Mouse (Mus musculus) neural tube, embryonic 14.5 days (tissue): ENCODE results near the gene Zcchc2. TPM values are rescaled to one million over a fixed set of nuclear protein-coding genes. Genes with fewer than 3 reads are reported as not detected.
A peak's percentile ranks its signal among the peaks of the same experiment; 100 is the strongest.

Experiments
- ATAC-seq: fragments of 200-750 bp; cut with Nextera tagmentation; 2 replicates; pipeline ENCODE4 v1.8.0; 2017; ENCODE audit warnings: low read depth, mild to moderate bottlenecking, moderate TSS enrichment, moderate library complexity
- H3K27ac ChIP-seq: fragments of 300-500 bp; sonication (generic); 2 replicates; pipeline ENCODE4 v1.5.1; 2014; ENCODE audit warnings: low read depth, mild to moderate bottlenecking, control low read depth, low read length, moderate library complexity, mixed read lengths
- H3K27me3 ChIP-seq: fragments of 300-500 bp; sonication (generic); 2 replicates; pipeline ENCODE4 v1.6.1; 2014; ENCODE audit warnings: low read length; ENCODE audit not compliant: control insufficient read depth, insufficient read depth
- H3K36me3 ChIP-seq: fragments of 300-500 bp; sonication (generic); 2 replicates; pipeline ENCODE4 v1.6.1; 2014; ENCODE audit warnings: low read length, mixed read lengths; ENCODE audit not compliant: control insufficient read depth, insufficient read depth
- H3K4me1 ChIP-seq: fragments of 300-500 bp; sonication (generic); 2 replicates; pipeline ENCODE4 v1.6.1; 2014; ENCODE audit warnings: low read length; ENCODE audit not compliant: control insufficient read depth, insufficient read depth
- H3K4me2 ChIP-seq: fragments of 300-500 bp; sonication (generic); 2 replicates; pipeline ENCODE4 v1.6.1; 2014; ENCODE audit warnings: mild to moderate bottlenecking, low read depth, low read length, control low read depth
- H3K4me3 ChIP-seq: fragments of 300-500 bp; sonication (generic); 2 replicates; pipeline ENCODE4 v1.5.1; 2014; ENCODE audit warnings: low read depth, low read length, control low read depth, mixed read lengths
- H3K9ac ChIP-seq: fragments of 300-500 bp; sonication (generic); replicated peaks from 2 replicates; pipeline ENCODE4 v1.6.1; 2014; ENCODE audit warnings: low read depth, mild to moderate bottlenecking, control low read depth, low read length, mixed read lengths
- H3K9me3 ChIP-seq: fragments of 300-500 bp; sonication (generic); 2 replicates; pipeline ENCODE4 v1.6.1; 2016; ENCODE audit warnings: low read length; ENCODE audit not compliant: control insufficient read depth
- WGBS: fragments of 180-500 bp; shearing (Covaris S2); extraction: QIAGEN DNeasy Blood & Tissue Kit; methylation state at CpG from one replicate; pipeline ENCODE4 v1.1.7; 2014; 5-methylcytosine and 5-hydroxymethylcytosine counted together
- polyA plus RNA-seq: library from polyadenylated mRNA; unstranded; fragments of >200 nt; fragmentation: Nextera tagmentation; extraction: Ambion mirVana; gene quantifications from 2 replicates; pipeline ENCODE4 v1.2.1, GENCODE M21; 2014

Gene Zcchc2
- polyA plus RNA-seq, 1 experiment from 2014 or later = 3.5 TPM

DNA sequence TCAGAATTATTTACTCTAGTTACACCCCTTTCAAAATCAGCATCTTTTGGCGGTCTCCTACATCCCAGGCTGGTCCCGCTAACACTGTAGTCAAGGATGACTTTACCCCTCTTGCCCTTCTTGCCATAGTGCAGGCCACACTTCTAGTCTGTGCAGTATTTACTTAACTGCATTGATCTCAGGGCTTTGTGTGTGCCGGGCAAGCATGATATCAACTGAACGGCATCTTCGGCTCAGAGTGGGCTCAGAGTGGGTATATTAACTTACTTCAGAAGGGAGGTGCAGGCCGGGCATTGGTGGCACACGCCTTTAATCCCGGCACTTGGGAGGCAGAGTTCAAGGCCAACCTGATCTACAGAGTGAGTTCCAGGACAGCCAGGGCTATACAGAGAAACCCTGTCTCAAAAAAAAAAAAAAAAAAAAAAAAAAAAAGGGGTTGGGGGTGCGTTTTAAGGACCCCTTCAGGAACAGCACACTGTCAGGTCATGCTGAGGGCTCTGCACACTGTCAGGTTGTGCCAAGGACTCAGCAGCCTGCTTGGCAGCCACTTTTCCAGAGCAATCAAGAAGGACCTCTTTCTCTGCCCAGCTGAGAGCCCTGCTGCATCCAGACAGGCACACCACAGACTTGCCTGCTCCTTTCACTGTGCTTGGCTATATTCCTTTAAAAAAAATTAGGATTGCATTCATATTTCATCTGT lies 72.8 kb downstream of the Zcchc2 start:
- no peak for ATAC-seq
- no peaks in the 10 kb centered on the region for H3K27me3 ChIP-seq
- no peak overlapping the region for H3K4me3 ChIP-seq
- no peak overlapping the region for H3K27ac ChIP-seq
- H3K4me2 ChIP-seq = no peak overlapping the region
- H3K36me3 ChIP-seq = no peaks in the 10 kb centered on the region
- no peak overlapping the region for H3K9ac ChIP-seq
- no peaks in the 10 kb centered on the region for H3K4me1 ChIP-seq
- H3K9me3 ChIP-seq = no peaks in the 10 kb centered on the region
- WGBS = 92% methylated on average over 9 of the region's 9 CpGs

DNA sequence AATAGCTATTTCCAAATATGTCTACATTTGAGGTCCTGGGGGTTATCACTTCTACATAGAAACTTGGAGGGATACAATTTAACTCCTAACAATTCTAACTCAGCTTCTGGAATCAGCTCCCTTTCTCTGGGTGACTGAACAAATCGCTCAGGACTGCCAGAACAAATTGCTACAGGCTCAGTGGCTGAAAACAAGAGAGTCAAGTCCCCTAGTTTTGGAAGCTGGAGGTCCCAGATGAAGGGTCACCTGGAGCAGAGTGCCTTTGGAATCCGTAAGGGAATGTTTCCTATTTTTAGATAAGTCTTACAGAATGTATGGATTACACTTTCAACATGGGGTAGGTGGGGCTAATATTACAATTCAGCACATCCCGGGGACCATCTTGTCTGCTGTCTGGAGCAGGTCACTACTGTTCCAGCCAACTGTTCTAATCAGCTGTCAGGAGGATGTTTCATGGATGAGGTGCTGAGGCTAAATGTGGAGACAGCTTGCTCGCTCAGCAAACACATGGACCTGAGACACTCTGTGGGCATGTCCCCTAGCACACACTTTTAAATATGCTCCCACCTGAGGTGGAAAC lies 73.5 kb downstream of the Zcchc2 start:
- Histone ChIP-seq H3K4me3 (no peak overlapping the region), H3K9me3 (no peaks in the 10 kb centered on the region), H3K4me2 (no peak overlapping the region), H3K4me1 (no peaks in the 10 kb centered on the region), H3K27me3 (no peaks in the 10 kb centered on the region), H3K9ac (no peak overlapping the region), H3K27ac (no peak overlapping the region), H3K36me3 (no peaks in the 10 kb centered on the region)
- WGBS = 87% methylated on average over 4 of the region's 4 CpGs
- ATAC-seq = no peak

DNA sequence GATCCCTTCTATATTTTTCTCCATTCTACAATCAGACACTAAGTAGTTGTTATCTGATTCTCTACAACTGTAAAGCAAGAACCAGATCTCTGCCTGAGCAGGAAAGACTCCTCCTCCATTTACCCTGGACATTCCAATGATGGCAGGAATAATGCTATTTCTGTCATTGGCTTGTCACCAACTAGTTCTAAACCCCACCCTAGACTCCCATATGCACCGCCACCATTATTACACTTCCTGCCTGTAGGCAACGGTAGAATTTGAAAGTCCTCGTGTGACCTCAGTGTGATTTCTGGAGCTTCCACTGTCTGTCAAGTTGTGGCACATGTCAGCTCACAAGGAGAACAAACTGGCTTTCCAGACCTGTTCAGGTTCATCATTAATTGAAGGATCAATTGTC lies 74.1 kb downstream of the Zcchc2 start:
- 67% methylated on average over 3 of the region's 3 CpGs for WGBS
- ATAC-seq = no peak
- Histone ChIP-seq H3K4me2 (no peak overlapping the region), H3K9me3 (no peaks in the 10 kb centered on the region), H3K9ac (no peak overlapping the region), H3K27ac (no peak overlapping the region), H3K36me3 (no peaks in the 10 kb centered on the region), H3K27me3 (no peaks in the 10 kb centered on the region), H3K4me3 (no peak overlapping the region), H3K4me1 (no peaks in the 10 kb centered on the region)

- no peak overlapping the region for H3K4me2 ChIP-seq
- H3K36me3 ChIP-seq = no peaks in the 10 kb centered on the region
- H3K9me3 ChIP-seq = no peaks in the 10 kb centered on the region
- H3K4me3 ChIP-seq = no peak overlapping the region
- ATAC-seq = no peak
- H3K4me1 ChIP-seq = no peaks in the 10 kb centered on the region
- H3K27ac ChIP-seq = no peak overlapping the region
- WGBS = 83% methylated on average over 2 of the region's 2 CpGs
- no peaks in the 10 kb centered on the region for H3K27me3 ChIP-seq
- H3K9ac ChIP-seq = no peak overlapping the region
Observed at GRCm38 (mm10) chr1:106064711-106065110, 74.5 kb downstream of the Zcchc2 start.

DNA sequence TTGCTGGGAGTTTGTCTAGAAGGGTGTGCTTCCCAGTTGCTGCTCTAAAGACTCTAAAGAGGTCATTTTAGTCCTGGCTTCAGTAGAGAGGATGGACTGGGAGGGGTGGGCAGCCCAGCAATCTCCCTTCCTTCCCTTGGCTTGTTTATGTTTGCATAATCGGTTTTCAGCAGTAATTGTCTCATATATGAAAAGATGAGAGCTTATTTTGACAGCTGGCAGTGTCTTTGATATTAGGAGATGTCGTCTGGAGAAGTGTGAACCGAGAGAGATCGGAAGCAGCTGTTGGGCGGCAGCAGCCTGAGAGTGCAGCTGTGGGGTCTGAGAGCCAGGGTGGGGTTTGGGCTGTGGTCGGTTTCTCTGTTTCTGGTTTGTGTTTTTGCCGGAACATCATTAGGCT lies 75.5 kb downstream of the Zcchc2 start:
- ATAC-seq = no peak
- H3K4me3 ChIP-seq = no peak overlapping the region
- H3K4me1 ChIP-seq = no peaks in the 10 kb centered on the region
- no peaks in the 10 kb centered on the region for H3K9me3 ChIP-seq
- no peaks in the 10 kb centered on the region for H3K27me3 ChIP-seq
- 60% methylated on average over 7 of the region's 7 CpGs for WGBS
- H3K27ac ChIP-seq = no peak overlapping the region
- H3K9ac ChIP-seq = no peak overlapping the region
- no peaks in the 10 kb centered on the region for H3K36me3 ChIP-seq
- H3K4me2 ChIP-seq = no peak overlapping the region

GRCm38 (mm10) chr1:106067306-106067705 lies 77.1 kb downstream of the Zcchc2 start:
- H3K4me3 ChIP-seq = no peak overlapping the region
- peaks cover 9% of the 10 kb centered on the region; the same call in 1 of the 2 replicates for H3K4me1 ChIP-seq
- 80% methylated on average over 6 of the region's 6 CpGs for WGBS
- H3K9me3 ChIP-seq = no peaks in the 10 kb centered on the region
- no peaks in the 10 kb centered on the region for H3K27me3 ChIP-seq
- no peak overlapping the region for H3K27ac ChIP-seq
- ATAC-seq = no peak
- H3K9ac ChIP-seq = no peak overlapping the region
- H3K4me2 ChIP-seq = no peak overlapping the region
- no peaks in the 10 kb centered on the region for H3K36me3 ChIP-seq

- Histone ChIP-seq H3K4me2 (no peak overlapping the region), H3K27me3 (no peaks in the 10 kb centered on the region), H3K9me3 (no peaks in the 10 kb centered on the region), H3K4me1 (peaks cover 9% of the 10 kb centered on the region; the same call in 1 of the 2 replicates), H3K9ac (no peak overlapping the region), H3K4me3 (no peak overlapping the region), H3K36me3 (no peaks in the 10 kb centered on the region), H3K27ac (no peak overlapping the region)
- 78% methylated on average over 7 of the region's 7 CpGs for WGBS
- no peak for ATAC-seq
Observed at GRCm38 (mm10) chr1:106069867-106070543, 79.8 kb downstream of the Zcchc2 start.

- Histone ChIP-seq H3K4me1 (peaks cover 9% of the 10 kb centered on the region; the same call in 1 of the 2 replicates), H3K4me2 (no peak overlapping the region), H3K27ac (no peak overlapping the region), H3K9me3 (no peaks in the 10 kb centered on the region), H3K36me3 (no peaks in the 10 kb centered on the region), H3K27me3 (no peaks in the 10 kb centered on the region), H3K9ac (no peak overlapping the region), H3K4me3 (no peak overlapping the region)
- peak; percentile 12; the same call in 1 of the 2 replicates for ATAC-seq
- 61% methylated on average over 4 of the region's 4 CpGs for WGBS
Observed at GRCm38 (mm10) chr1:106070814-106071213, 80.6 kb downstream of the Zcchc2 start.
